Mouse (Mus musculus): ENCODE data around the gene Dcaf12. TPM values are rescaled to one million over a fixed set of nuclear protein-coding genes. Genes with fewer than 3 reads are reported as not detected.

Gene Dcaf12
- polyA plus RNA-seq (2017; shearing (Covaris generic)): 84.9 TPM

GRCm38 (mm10) chr4:41314141-41315129, at the start of gene Dcaf12:
Gene Dcaf12, minus strand, starts transcription at chr4:41314889.

DNA sequence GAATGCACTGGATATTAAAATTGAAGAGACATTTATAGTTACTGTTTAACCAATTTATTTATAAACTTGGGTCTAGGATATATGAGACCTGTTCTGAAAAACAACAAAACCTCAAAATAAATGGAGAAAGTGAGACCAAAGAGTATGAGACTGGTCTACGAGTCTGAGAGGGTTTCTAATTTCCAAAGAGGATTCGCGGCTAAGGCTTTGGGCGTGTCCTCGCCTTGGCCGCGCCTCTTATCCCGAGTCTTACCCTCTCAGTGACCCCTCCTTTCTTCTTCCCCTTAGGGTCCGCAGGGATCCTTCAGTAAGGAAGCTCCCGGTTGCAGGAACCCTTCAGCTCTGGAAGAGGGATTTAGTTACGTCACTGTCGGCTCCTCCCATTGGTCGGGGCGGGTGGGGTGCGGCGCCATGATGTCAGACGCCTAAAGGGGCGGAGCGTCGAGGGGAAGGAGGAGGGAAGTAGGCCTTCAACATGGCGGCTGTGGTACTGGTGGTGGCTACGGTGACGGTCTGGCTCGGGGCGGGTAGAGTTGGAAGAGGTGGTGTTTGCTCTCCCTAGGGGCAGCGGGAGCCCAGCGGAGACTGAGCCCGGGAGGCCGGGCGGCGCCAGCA, 34.0 kb upstream of the Dcaf12 start, which contains the start of gene Ubap1:
Gene Ubap1, plus strand, starts transcription at position 413 of the 615 bp plus-strand sequence.

GRCm38 (mm10) chr4:41274980-41275850, 39.5 kb downstream of the Dcaf12 start, which contains the start of gene Ubap2:
Gene Ubap2, minus strand, starts transcription at chr4:41275144.

Other genes with a start within 250 kb of the Dcaf12 start
- 13.1 TPM for gene Aqp3, start 216.7 kb downstream of the Dcaf12 start, polyA plus RNA-seq (2017; shearing (Covaris generic))
- 64.4 TPM for gene Nol6, start 190.4 kb downstream of the Dcaf12 start, polyA plus RNA-seq (2017; shearing (Covaris generic))
- gene Ube2r2, start 179.1 kb downstream of the Dcaf12 start, polyA plus RNA-seq (2017; shearing (Covaris generic)): 30.6 TPM
- 62.9 TPM for gene Ubap2, start 39.7 kb downstream of the Dcaf12 start, polyA plus RNA-seq (2017; shearing (Covaris generic))
- gene Ubap1, start 34.1 kb upstream of the Dcaf12 start, polyA plus RNA-seq (2017; shearing (Covaris generic)): 106 TPM
- 0.96 TPM for gene Kif24, start 150.0 kb upstream of the Dcaf12 start, polyA plus RNA-seq (2017; shearing (Covaris generic))
- 18.6 TPM for gene Nudt2, start 150.3 kb upstream of the Dcaf12 start, polyA plus RNA-seq (2017; shearing (Covaris generic))
- 0.07 TPM for gene AI464131, start 188.2 kb upstream of the Dcaf12 start, polyA plus RNA-seq (2017; shearing (Covaris generic))
- not detected for gene 1110017D15Rik, start 202.4 kb upstream of the Dcaf12 start, polyA plus RNA-seq (2017; shearing (Covaris generic))